Mouse (Mus musculus): ENCODE measurements around the gene Fads3. TPM values are rescaled to one million over a fixed set of nuclear protein-coding genes. Genes with fewer than 3 reads are reported as not detected.

The Fads3 gene
- polyA plus RNA-seq, 1 experiment from 2014 or later = 38.2 TPM

DNA sequence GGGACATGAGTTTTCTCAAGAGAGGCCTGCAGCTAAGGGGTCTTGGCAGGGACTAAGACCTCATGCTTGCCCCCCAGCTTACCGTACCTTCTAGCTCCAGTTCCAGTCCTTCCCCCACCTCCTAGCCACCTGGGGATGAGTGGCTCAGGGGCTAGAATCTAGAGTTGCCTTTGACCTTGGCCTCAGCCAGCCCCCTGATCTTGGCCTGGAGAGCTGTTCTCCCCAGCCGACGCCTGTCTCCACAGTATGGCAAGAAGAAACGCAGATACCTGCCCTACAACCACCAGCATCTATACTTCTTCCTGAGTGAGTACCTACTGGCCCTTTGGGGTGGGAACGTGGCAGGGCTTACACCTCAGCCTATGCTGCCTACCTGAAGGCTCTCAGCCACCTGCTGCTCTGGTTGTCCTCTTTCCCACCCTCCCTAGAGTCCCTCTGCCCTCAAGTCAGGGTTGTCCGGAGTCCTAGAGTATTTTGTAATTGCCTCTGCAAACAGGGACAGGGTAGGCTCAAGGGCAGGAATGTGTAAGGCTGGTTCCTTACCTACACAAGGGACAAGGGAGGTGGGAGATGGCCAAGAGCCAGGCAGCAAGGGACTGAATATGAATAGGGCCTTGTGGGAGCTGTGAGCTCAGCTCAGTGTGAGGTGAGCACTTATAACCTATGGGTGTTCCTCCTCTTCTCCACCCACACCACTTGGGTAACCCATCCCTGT lies 13.1 kb downstream of the Fads3 start:
- H3K4me3 ChIP-seq (ENCODE audit: low read depth, low read length) = no peak overlapping the region
- H3K9me3 ChIP-seq (replicated peaks; ENCODE audit: control insufficient read depth, low read length, poor library complexity, severe bottlenecking) = no peaks in the 10 kb centered on the region
- no peak overlapping the region for H3K4me2 ChIP-seq (ENCODE audit: low read length)
- H3K4me1 ChIP-seq (ENCODE audit: control insufficient read depth, insufficient read depth, low read length) = peaks cover 2% of the 10 kb centered on the region
- no peak overlapping the region for H3K27ac ChIP-seq (ENCODE audit: low read length)
- no peak for ATAC-seq
- peaks cover 24% of the 10 kb centered on the region; the same call in 1 of the 2 replicates for H3K36me3 ChIP-seq (ENCODE audit: control insufficient read depth, insufficient read depth, low read length)
- WGBS = 91% methylated on average over 6 of the region's 6 CpGs
- no peak overlapping the region for H3K9ac ChIP-seq (ENCODE audit: low read depth, low read length)
- H3K27me3 ChIP-seq (ENCODE audit: control insufficient read depth, insufficient read depth, low read depth, low read length) = no peaks in the 10 kb centered on the region

DNA sequence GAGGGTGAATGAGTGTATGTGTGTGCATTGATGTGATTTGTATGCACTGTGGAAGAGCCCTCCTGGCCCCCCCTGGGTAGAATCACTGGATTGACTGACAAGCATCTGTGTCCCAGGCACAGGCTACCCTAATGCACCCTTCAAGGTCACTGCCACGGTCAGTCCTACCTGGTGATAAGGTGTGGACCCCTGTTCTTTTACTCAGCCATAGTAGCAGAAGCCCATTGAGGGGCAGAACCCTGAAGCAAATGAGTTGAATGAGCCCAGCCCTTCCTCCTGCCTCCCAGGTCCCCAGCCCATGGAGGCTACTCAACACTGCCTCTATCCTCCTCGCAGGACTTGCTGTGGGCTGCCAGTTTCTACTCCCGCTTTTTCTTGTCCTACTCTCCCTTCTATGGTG lies 13.9 kb downstream of the Fads3 start:
- Histone ChIP-seq H3K36me3 (ENCODE audit: control insufficient read depth, insufficient read depth, low read length) (peaks cover 24% of the 10 kb centered on the region; the same call in 1 of the 2 replicates), H3K4me1 (ENCODE audit: control insufficient read depth, insufficient read depth, low read length) (peaks cover 4% of the 10 kb centered on the region), H3K4me3 (ENCODE audit: low read depth, low read length) (no peak overlapping the region), H3K9me3 (replicated peaks; ENCODE audit: control insufficient read depth, low read length, poor library complexity, severe bottlenecking) (no peaks in the 10 kb centered on the region), H3K4me2 (ENCODE audit: low read length) (no peak overlapping the region), H3K9ac (ENCODE audit: low read depth, low read length) (no peak overlapping the region), H3K27ac (ENCODE audit: low read length) (no peak overlapping the region), H3K27me3 (ENCODE audit: control insufficient read depth, insufficient read depth, low read depth, low read length) (no peaks in the 10 kb centered on the region)
- WGBS = 87% methylated on average over 3 of the region's 3 CpGs
- ATAC-seq = no peak

DNA sequence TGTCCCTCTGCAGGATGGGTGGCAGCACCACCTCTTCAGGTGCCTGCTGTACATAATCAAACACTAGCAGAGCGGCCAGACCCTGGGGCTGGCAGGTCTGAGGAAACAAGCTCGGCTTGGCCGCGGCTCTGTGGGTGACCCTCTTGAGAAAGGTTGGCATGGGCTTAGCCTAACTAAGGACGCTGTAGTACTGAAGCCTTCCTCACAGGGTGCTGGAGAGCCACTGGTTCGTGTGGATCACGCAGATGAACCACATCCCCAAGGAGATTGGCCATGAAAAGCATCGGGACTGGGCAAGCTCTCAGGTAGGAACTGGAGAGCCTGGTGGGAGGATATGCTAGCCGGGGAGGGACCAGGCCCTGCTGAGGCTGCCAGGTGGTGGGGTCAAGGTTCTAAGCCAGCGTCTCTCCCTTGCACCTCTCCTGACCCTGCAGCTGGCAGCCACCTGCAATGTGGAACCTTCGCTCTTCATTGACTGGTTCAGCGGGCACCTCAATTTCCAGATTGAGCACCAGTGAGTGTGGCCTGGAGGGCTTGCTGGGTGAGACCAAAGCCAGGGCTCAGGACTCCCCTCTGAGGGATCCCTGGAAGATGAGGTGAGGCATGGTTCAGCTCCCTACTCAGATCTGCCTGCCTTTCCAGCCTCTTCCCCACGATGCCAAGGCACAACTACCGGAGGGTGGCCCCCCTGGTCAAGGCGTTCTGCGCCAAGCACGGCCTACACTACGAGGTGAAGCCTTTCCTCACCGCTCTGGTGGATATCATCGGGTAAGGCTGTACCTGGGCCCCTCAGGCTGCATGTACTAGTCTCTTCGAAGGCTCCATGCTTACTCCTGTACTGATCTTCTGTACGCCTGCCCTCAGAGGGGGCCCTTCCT lies 14.7 kb downstream of the Fads3 start:
- Histone ChIP-seq H3K9ac (ENCODE audit: low read depth, low read length) (no peak overlapping the region), H3K27ac (ENCODE audit: low read length) (no peak overlapping the region), H3K4me3 (ENCODE audit: low read depth, low read length) (no peak overlapping the region), H3K36me3 (ENCODE audit: control insufficient read depth, insufficient read depth, low read length) (peaks cover 24% of the 10 kb centered on the region; the same call in 1 of the 2 replicates), H3K9me3 (replicated peaks; ENCODE audit: control insufficient read depth, low read length, poor library complexity, severe bottlenecking) (no peaks in the 10 kb centered on the region), H3K27me3 (ENCODE audit: control insufficient read depth, insufficient read depth, low read depth, low read length) (no peaks in the 10 kb centered on the region), H3K4me2 (ENCODE audit: low read length) (no peak overlapping the region), H3K4me1 (ENCODE audit: control insufficient read depth, insufficient read depth, low read length) (peaks cover 4% of the 10 kb centered on the region)
- no peak for ATAC-seq
- WGBS = 84% methylated on average over 22 of the region's 22 CpGs

DNA sequence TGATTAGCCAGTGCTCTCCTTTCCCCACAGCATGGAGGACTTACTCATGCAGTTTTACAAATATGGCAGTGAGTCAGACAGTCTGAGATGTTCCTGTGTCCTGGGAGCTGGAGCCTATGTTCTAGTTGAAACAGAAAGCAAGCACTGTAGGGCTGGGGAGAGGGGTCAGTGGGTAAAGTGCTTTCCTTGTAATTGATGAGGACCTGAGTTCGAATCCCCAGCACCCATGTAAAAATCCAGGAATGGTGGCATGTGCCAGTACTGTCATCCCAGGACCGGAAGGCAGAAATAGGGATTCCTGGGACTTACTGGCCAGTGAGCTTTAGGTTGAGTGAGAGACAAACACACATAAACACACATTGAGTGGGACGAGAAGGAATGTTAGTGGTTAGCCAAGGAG lies 15.3 kb downstream of the Fads3 start:
- H3K4me1 ChIP-seq (ENCODE audit: control insufficient read depth, insufficient read depth, low read length) = peaks cover 4% of the 10 kb centered on the region
- H3K36me3 ChIP-seq (ENCODE audit: control insufficient read depth, insufficient read depth, low read length) = peaks cover 24% of the 10 kb centered on the region
- no peaks in the 10 kb centered on the region for H3K27me3 ChIP-seq (ENCODE audit: control insufficient read depth, insufficient read depth, low read depth, low read length)
- H3K4me3 ChIP-seq (ENCODE audit: low read depth, low read length) = no peak overlapping the region
- H3K9ac ChIP-seq (ENCODE audit: low read depth, low read length) = no peak overlapping the region
- 88% methylated on average over 3 of the region's 3 CpGs for WGBS
- H3K27ac ChIP-seq (ENCODE audit: low read length) = no peak overlapping the region
- ATAC-seq = no peak
- no peaks in the 10 kb centered on the region for H3K9me3 ChIP-seq (replicated peaks; ENCODE audit: control insufficient read depth, low read length, poor library complexity, severe bottlenecking)
- H3K4me2 ChIP-seq (ENCODE audit: low read length) = no peak overlapping the region

DNA sequence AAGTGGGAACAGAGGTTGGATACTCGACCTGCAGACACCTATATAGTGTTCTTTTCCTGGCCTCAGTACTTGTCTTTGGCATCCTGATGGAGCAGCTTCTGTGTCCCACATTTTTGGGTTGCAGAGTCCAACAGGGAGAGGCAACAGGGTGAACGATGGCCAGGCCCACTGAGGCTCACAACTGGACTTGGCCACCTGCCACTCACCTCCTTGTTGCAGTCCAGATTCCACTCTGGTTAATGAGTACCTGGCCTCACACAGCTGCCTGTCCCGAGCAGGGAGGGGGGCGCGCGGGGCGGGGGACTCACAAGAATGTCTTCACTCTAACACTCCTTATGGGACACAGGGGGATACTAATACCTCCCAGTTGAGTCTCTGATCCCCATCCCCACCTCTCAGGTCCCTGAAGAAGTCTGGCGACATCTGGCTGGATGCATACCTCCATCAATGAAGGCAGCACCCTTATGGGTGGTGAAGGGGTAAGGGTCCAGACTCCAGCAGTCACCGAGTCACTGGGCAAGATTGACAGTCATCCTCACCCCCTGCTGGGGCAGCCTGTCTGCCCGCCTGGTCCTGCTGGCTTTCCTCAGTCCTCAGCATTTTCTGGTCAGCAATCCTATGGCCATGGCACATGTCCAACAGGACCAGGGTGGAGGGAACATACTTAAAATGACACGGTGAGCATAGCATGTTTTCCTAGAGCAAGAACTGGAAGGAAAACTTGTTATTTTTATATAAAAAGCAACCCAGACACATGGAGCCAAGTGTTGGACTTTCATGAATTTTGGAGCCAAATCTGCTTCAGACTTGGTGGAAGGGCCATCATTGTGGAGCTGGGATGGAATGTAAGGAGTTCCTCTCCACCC lies 16.4 kb downstream of the Fads3 start:
- H3K36me3 ChIP-seq (ENCODE audit: control insufficient read depth, insufficient read depth, low read length) = peaks cover 30% of the 10 kb centered on the region
- no peak overlapping the region for H3K9ac ChIP-seq (ENCODE audit: low read depth, low read length)
- no peaks in the 10 kb centered on the region for H3K27me3 ChIP-seq (ENCODE audit: control insufficient read depth, insufficient read depth, low read depth, low read length)
- 79% methylated on average over 11 of the region's 11 CpGs for WGBS
- H3K4me3 ChIP-seq (ENCODE audit: low read depth, low read length) = no peak overlapping the region
- H3K4me2 ChIP-seq (ENCODE audit: low read length) = no peak overlapping the region
- no peak overlapping the region for H3K27ac ChIP-seq (ENCODE audit: low read length)
- H3K4me1 ChIP-seq (ENCODE audit: control insufficient read depth, insufficient read depth, low read length) = peaks cover 4% of the 10 kb centered on the region
- H3K9me3 ChIP-seq (replicated peaks; ENCODE audit: control insufficient read depth, low read length, poor library complexity, severe bottlenecking) = no peaks in the 10 kb centered on the region
- no peak for ATAC-seq

DNA sequence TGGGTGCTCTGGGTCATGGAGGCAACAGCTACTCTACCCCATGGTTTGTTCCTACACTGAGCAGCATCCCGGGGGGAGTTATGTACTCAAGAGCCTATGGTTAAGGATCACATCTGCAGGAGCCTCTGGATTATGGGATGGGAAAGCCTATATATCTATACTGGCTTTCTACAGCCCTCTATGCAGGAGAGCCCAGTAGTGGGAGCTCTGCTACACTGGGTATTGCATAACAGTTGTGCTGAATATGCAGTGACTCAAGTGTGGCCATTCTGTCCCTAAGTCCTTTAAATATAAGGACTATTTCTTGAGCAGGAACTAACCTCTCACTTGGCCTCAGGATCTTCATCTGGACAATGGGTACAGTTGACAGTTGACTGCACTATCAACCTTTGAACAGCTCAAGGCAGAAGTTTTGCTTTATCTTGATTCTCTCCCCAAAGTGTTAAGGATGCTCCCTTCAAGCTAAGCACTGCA lies 17.0 kb downstream of the Fads3 start:
- H3K27me3 ChIP-seq (ENCODE audit: control insufficient read depth, insufficient read depth, low read depth, low read length) = no peaks in the 10 kb centered on the region
- no peak overlapping the region for H3K4me3 ChIP-seq (ENCODE audit: low read depth, low read length)
- H3K36me3 ChIP-seq (ENCODE audit: control insufficient read depth, insufficient read depth, low read length) = peaks cover 29% of the 10 kb centered on the region
- no peak for ATAC-seq
- no peak overlapping the region for H3K9ac ChIP-seq (ENCODE audit: low read depth, low read length)
- peaks cover 4% of the 10 kb centered on the region for H3K4me1 ChIP-seq (ENCODE audit: control insufficient read depth, insufficient read depth, low read length)
- H3K9me3 ChIP-seq (replicated peaks; ENCODE audit: control insufficient read depth, low read length, poor library complexity, severe bottlenecking) = no peaks in the 10 kb centered on the region
- 97% methylated on average over 1 of the region's 1 CpGs for WGBS
- H3K4me2 ChIP-seq (ENCODE audit: low read length) = no peak overlapping the region
- H3K27ac ChIP-seq (ENCODE audit: low read length) = no peak overlapping the region

DNA sequence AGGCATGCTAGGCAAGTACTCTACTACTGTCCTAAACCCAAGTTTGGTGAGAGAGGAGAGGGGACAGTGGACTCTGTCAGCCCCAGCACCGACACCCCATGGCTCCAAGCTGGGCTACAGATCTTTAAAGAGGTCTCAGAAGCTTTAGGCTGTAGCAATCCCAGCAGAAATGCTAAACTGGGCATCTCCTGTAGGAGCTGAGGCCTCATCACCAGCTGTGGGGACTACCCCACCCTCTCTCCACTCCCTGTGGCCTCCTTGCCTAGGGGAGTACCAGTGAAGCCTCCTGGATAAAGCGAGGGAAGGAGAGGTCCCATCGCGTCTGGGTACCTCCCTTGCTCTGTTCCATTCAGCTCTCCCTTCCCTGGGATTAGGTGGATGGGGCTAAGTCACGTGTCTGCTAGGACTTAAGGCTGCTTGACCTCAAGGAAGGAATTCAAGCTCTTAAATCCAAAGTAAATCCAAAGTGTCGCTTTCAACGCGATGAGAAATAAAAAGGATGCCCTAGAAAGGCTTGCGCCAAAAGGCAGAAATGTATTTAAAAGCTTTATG lies 17.6 kb downstream of the Fads3 start:
- Histone ChIP-seq H3K4me2 (ENCODE audit: low read length) (no peak overlapping the region), H3K9me3 (replicated peaks; ENCODE audit: control insufficient read depth, low read length, poor library complexity, severe bottlenecking) (no peaks in the 10 kb centered on the region), H3K9ac (ENCODE audit: low read depth, low read length) (no peak overlapping the region), H3K4me1 (ENCODE audit: control insufficient read depth, insufficient read depth, low read length) (peaks cover 4% of the 10 kb centered on the region), H3K36me3 (ENCODE audit: control insufficient read depth, insufficient read depth, low read length) (peaks cover 28% of the 10 kb centered on the region), H3K27me3 (ENCODE audit: control insufficient read depth, insufficient read depth, low read depth, low read length) (no peaks in the 10 kb centered on the region), H3K4me3 (ENCODE audit: low read depth, low read length) (no peak overlapping the region), H3K27ac (ENCODE audit: low read length) (no peak overlapping the region)
- WGBS = 53% methylated on average over 9 of the region's 9 CpGs
- ATAC-seq = no peak

DNA sequence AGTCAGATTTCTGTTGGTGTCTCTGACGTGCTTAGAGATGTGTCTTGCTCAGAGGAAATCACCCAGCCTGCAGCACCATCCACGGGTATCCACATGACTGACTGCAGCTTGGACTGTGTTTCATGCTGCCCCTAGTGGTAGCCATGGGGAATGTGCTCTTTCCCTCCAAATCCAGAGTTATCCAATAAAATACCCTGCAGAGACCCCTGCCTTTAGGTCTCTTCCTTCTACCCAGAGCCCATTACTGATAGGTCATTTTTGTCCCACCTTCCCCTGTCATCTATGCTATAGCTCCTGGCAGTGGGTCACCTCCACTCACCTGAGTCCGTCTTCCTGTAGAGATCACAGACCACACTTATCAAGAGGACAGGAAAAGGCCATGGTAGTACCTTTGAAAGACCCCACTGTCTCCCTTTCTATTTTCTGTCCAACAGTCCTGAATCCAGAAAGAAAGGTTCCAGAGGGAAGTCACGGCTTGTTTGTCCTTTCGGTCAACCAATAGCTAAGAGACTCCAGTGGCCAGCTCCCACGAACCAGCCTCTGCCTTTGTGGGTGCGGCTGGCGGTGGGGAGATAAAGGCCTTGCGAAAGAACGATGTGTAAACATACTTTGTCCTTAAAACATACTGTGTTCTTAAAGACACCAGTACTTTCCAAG lies 18.7 kb downstream of the Fads3 start:
- peak overlapping the region; percentile 51 for H3K27ac ChIP-seq (ENCODE audit: low read length)
- no peak overlapping the region for H3K4me3 ChIP-seq (ENCODE audit: low read depth, low read length)
- peaks cover 27% of the 10 kb centered on the region for H3K36me3 ChIP-seq (ENCODE audit: control insufficient read depth, insufficient read depth, low read length)
- no peak overlapping the region for H3K4me2 ChIP-seq (ENCODE audit: low read length)
- H3K9me3 ChIP-seq (replicated peaks; ENCODE audit: control insufficient read depth, low read length, poor library complexity, severe bottlenecking) = no peaks in the 10 kb centered on the region
- H3K4me1 ChIP-seq (ENCODE audit: control insufficient read depth, insufficient read depth, low read length) = peaks cover 4% of the 10 kb centered on the region
- no peak overlapping the region for H3K9ac ChIP-seq (ENCODE audit: low read depth, low read length)
- ATAC-seq = peak; percentile 68
- H3K27me3 ChIP-seq (ENCODE audit: control insufficient read depth, insufficient read depth, low read depth, low read length) = no peaks in the 10 kb centered on the region
- 56% methylated on average over 10 of the region's 10 CpGs for WGBS

All from midbrain, embryonic 16.5 days (tissue).